In the genomic region with DNA sequence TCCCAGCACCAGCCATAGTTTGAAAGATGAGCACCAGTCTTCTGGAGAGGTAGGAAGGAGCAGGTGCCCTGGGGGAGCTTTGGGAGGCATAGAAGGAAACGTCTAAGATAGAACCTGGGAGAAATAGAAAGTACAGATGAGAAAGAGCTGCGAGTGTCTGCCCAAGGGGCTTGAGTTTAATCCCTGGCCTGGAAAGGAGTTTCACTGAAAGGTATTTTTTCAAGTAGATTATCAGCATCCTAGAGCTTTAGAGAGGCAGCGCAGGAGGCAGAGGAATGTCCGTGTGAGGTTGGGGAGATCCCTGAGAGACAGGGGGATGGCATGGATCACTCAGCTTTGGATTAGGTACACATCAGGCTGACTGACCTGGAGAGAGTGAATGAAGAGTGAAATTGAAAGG, we compare ENCODE assay signal across 32 mouse cellular contexts. TPM values are rescaled to one million over a fixed set of nuclear protein-coding genes. Genes with fewer than 3 reads are reported as not detected.
"Had no signal": no experiment of that assay in that cellular context is flagged by ENCODE, and none has a peak within 500 bp of the region (broad histone marks: within the 10 kb centered on the region; RNA-seq: fewer than 3 reads in every experiment).

No protein-coding gene starts in this region.

- DNase-seq: heart, postnatal 14 days; heart, postnatal 36 days; heart, postnatal 4 days; kidney, adult 11 months; kidney, adult 18-20 months; kidney, adult 2 months; kidney, adult 8-10 months; kidney, adult 9 months; kidney, postnatal 10 days; kidney, postnatal 14 days; kidney, postnatal 25 days; kidney, postnatal 36 days; kidney, postnatal 4 days; layer of hippocampus, adult 9-11 months; layer of hippocampus, postnatal 36 days had no signal

- H3K4me1 ChIP-seq: heart, embryonic 12.5 days; heart, embryonic 13.5 days; heart, embryonic 15.5 days; hindbrain, embryonic 10.5 days; hindbrain, embryonic 12.5 days; hindbrain, embryonic 15.5 days; intestine, embryonic 15.5 days; kidney, embryonic 15.5 days had no signal

- H3K9me3 ChIP-seq: heart, embryonic 15.5 days; hindbrain, embryonic 10.5 days; hindbrain, embryonic 12.5 days; hindbrain, embryonic 13.5 days; hindbrain, embryonic 15.5 days; intestine, embryonic 15.5 days; kidney, embryonic 15.5 days had no signal

- H3K36me3 ChIP-seq: heart, embryonic 12.5 days; heart, embryonic 13.5 days; heart, embryonic 15.5 days; hindbrain, embryonic 10.5 days; hindbrain, embryonic 12.5 days; hindbrain, embryonic 13.5 days; hindbrain, embryonic 15.5 days; intestine, embryonic 15.5 days; kidney, embryonic 15.5 days had no signal

- H3K27me3 ChIP-seq: heart, embryonic 15.5 days; kidney, embryonic 15.5 days had no signal

- H3K4me3 ChIP-seq: heart, embryonic 12.5 days; heart, embryonic 13.5 days; heart, embryonic 15.5 days; hindbrain, embryonic 10.5 days; hindbrain, embryonic 12.5 days; hindbrain, embryonic 13.5 days; hindbrain, embryonic 15.5 days; intestine, embryonic 15.5 days; kidney, embryonic 15.5 days; layer of hippocampus, adult 2 months; left cerebral cortex, adult 2 months had no signal

- H3K27ac ChIP-seq: heart, embryonic 13.5 days; heart, embryonic 15.5 days; hindbrain, embryonic 10.5 days; hindbrain, embryonic 12.5 days; hindbrain, embryonic 13.5 days; hindbrain, embryonic 14.5 days; hindbrain, embryonic 15.5 days; hindbrain, postnatal 0 days; intestine, embryonic 15.5 days; kidney, embryonic 15.5 days; kidney, postnatal 0 days; layer of hippocampus, adult 2 months; left cerebral cortex, adult 2 months had no signal

RNA-seq across cellular contexts. Expression of a gene that starts 27.7 kb away (rescaled TPM):
- total RNA-seq: heart, postnatal 14 days; heart, postnatal 25 days; heart, postnatal 36 days; heart, postnatal 4 days; hematopoietic stem cell, adult 5-6 weeks had no signal
- polyA plus RNA-seq: heart, embryonic 13.5 days; inflammation-experienced regulatory T-cells, adult 6 months; kidney, adult 2 months had no signal
